Mouse (Mus musculus) testis, adult 2 months (tissue): ENCODE measurements around the gene Fbxo4. TPM values are rescaled to one million over a fixed set of nuclear protein-coding genes. Genes with fewer than 3 reads are reported as not detected.

ENCODE experiments used
- H3K27ac ChIP-seq: fragments of 200-500 bp; 2 replicates; pipeline ENCODE4 v1.5.1; 2012; ENCODE audit warnings: low read depth, low read length; ENCODE audit not compliant: control insufficient read depth, insufficient read depth
- H3K27me3 ChIP-seq: fragments of 200-500 bp; 2 replicates; pipeline ENCODE4 v1.6.1; 2012; ENCODE audit warnings: mild to moderate bottlenecking, low read length, moderate library complexity; ENCODE audit not compliant: control insufficient read depth, insufficient read depth
- H3K36me3 ChIP-seq: fragments of 200-500 bp; 2 replicates; pipeline ENCODE4 v1.6.1; 2012; ENCODE audit warnings: mild to moderate bottlenecking, low read length; ENCODE audit not compliant: control insufficient read depth, insufficient read depth
- H3K4me1 ChIP-seq: fragments of 200-500 bp; 2 replicates; pipeline ENCODE4 v1.6.1; 2012; ENCODE audit warnings: low read length; ENCODE audit not compliant: control insufficient read depth, insufficient read depth
- H3K4me3 ChIP-seq: fragments of 200-500 bp; 2 replicates; pipeline ENCODE4 v1.5.1; 2012; ENCODE audit warnings: low read depth, mild to moderate bottlenecking, low read length, moderate library complexity, mixed read lengths; ENCODE audit not compliant: control insufficient read depth
- CTCF ChIP-seq: fragments of 200-500 bp; IDR thresholded peaks from 2 replicates; pipeline ENCODE4 v1.5.1; 2012; ENCODE audit warnings: low read depth, mild to moderate bottlenecking, inconsistent platforms, low read length, moderate library complexity; ENCODE audit not compliant: control insufficient read depth, insufficient read depth, insufficient replicate concordance
- POLR2A ChIP-seq: fragments of 200-500 bp; IDR thresholded peaks from 2 replicates; pipeline ENCODE4 v1.6.1; 2012; ENCODE audit warnings: low read depth, mild to moderate bottlenecking, inconsistent platforms, low read length, moderate library complexity; ENCODE audit not compliant: control insufficient read depth
- polyA plus RNA-seq: library from polyadenylated mRNA; depleted of rRNA; stranded (reverse); fragments of >200 nt; gene quantifications from 2 replicates; pipeline ENCODE4 v1.2.3, GENCODE M21; 2012

Fbxo4 gene
- polyA plus RNA-seq, 1 experiment: 8.9 TPM

- no peaks in the 10 kb centered on the region; the same call in 1 of the 2 replicates for H3K4me1 ChIP-seq
- peaks cover 1% of the 10 kb centered on the region; the same call in 1 of the 2 replicates for H3K36me3 ChIP-seq
- H3K27ac ChIP-seq: no peak overlapping the region
- H3K27me3 ChIP-seq: no peaks in the 10 kb centered on the region
- no peak overlapping the region for H3K4me3 ChIP-seq
- TF ChIP-seq POLR2A (no peak), CTCF (no peak)
These were observed 6.1 kb downstream of the Fbxo4 start for GRCm38 (mm10) chr15:3973300-3973699.

GRCm38 (mm10) chr15:3970193-3970592, 9.2 kb downstream of the Fbxo4 start:
- no peak overlapping the region for H3K4me3 ChIP-seq
- no peak overlapping the region for H3K27ac ChIP-seq
- H3K36me3 ChIP-seq: peaks cover 1% of the 10 kb centered on the region; the same call in 1 of the 2 replicates
- H3K4me1 ChIP-seq: no peaks in the 10 kb centered on the region; the same call in 1 of the 2 replicates
- TF ChIP-seq POLR2A (no peak), CTCF (no peak)
- H3K27me3 ChIP-seq: no peaks in the 10 kb centered on the region

- Histone ChIP-seq H3K27me3 (no peaks in the 10 kb centered on the region), H3K27ac (no peak overlapping the region), H3K4me1 (no peaks in the 10 kb centered on the region; the same call in 1 of the 2 replicates), H3K4me3 (no peak overlapping the region), H3K36me3 (peaks cover 1% of the 10 kb centered on the region; the same call in 1 of the 2 replicates)
- TF ChIP-seq POLR2A: no peak
- no peak for TF ChIP-seq CTCF
These were observed 9.6 kb downstream of the Fbxo4 start for GRCm38 (mm10) chr15:3969743-3970142.

GRCm38 (mm10) chr15:3962251-3962650, 17.1 kb downstream of the Fbxo4 start:
- H3K36me3 ChIP-seq: no peaks in the 10 kb centered on the region
- H3K4me1 ChIP-seq: no peaks in the 10 kb centered on the region
- no peak overlapping the region for H3K4me3 ChIP-seq
- no peak overlapping the region for H3K27ac ChIP-seq
- TF ChIP-seq POLR2A (no peak), CTCF (no peak)
- no peaks in the 10 kb centered on the region for H3K27me3 ChIP-seq

- no peak overlapping the region for H3K4me3 ChIP-seq
- TF ChIP-seq POLR2A (no peak), CTCF (no peak)
- no peak overlapping the region for H3K27ac ChIP-seq
- no peaks in the 10 kb centered on the region for H3K36me3 ChIP-seq
- no peaks in the 10 kb centered on the region for H3K27me3 ChIP-seq
- no peaks in the 10 kb centered on the region for H3K4me1 ChIP-seq
These were observed 19.3 kb downstream of the Fbxo4 start for GRCm38 (mm10) chr15:3960094-3960493.

- no peak for TF ChIP-seq CTCF
- no peak for TF ChIP-seq POLR2A
- Histone ChIP-seq H3K27me3 (no peaks in the 10 kb centered on the region), H3K4me3 (no peak overlapping the region), H3K4me1 (no peaks in the 10 kb centered on the region), H3K27ac (no peak overlapping the region), H3K36me3 (no peaks in the 10 kb centered on the region)
These were observed 21.4 kb downstream of the Fbxo4 start for GRCm38 (mm10) chr15:3957982-3958381.

GRCm38 (mm10) chr15:3954971-3955370, 24.4 kb downstream of the Fbxo4 start:
- Histone ChIP-seq H3K27me3 (no peaks in the 10 kb centered on the region), H3K4me3 (no peak overlapping the region), H3K4me1 (no peaks in the 10 kb centered on the region), H3K36me3 (no peaks in the 10 kb centered on the region), H3K27ac (no peak overlapping the region)
- TF ChIP-seq CTCF (no peak), POLR2A (no peak)

GRCm38 (mm10) chr15:3938132-3938531, 41.2 kb downstream of the Fbxo4 start:
- TF ChIP-seq POLR2A: no peak
- TF ChIP-seq CTCF: no peak
- no peaks in the 10 kb centered on the region for H3K27me3 ChIP-seq
- H3K4me1 ChIP-seq: no peaks in the 10 kb centered on the region
- no peaks in the 10 kb centered on the region for H3K36me3 ChIP-seq
- H3K27ac ChIP-seq: no peak overlapping the region
- H3K4me3 ChIP-seq: no peak overlapping the region
